Mouse (Mus musculus) colon, adult 2 months (tissue): ENCODE results near the gene Rfng. TPM values are rescaled to one million over a fixed set of nuclear protein-coding genes. Genes with fewer than 3 reads are reported as not detected.

Experiments used
- polyA plus RNA-seq: library from polyadenylated mRNA; depleted of rRNA; stranded (reverse); fragments of >200 nt; gene quantifications from 2 replicates; pipeline ENCODE4 v1.2.3, GENCODE M21; 2012; rRNA removed

Rfng gene
- polyA plus RNA-seq, result 61.7 and 67.2 TPM in 2 replicates

GRCm38 (mm10) chr11:120784064-120784791, at the start of gene Rfng, which contains the start of gene Gps1:
Gene Rfng (minus strand): TSS chr11:120784207.
Gene Gps1 (plus strand): TSS chr11:120784272.

GRCm38 (mm10) chr11:120823956-120824786, 40.2 kb upstream of the Rfng start, which contains the start of gene Fasn:
Gene Fasn (minus strand): TSS chr11:120824547.

GRCm38 (mm10) chr11:120795756-120796613, 12.0 kb upstream of the Rfng start, which contains the start of gene Dus1l:
Gene Dus1l (minus strand): TSS chr11:120796403.

GRCm38 (mm10) chr11:120762672-120763041, 21.4 kb downstream of the Rfng start, which contains the start of gene Hmga1b:
Gene Hmga1b (plus strand): TSS chr11:120762794.

GRCm38 (mm10) chr11:120731858-120732680, 51.9 kb downstream of the Rfng start, which contains the start of gene Cbr2:
Gene Cbr2 (minus strand): TSS chr11:120732114.

Other genes starting within 250 kb of the Rfng start
- gene Mcrip1, start 234.5 kb downstream of the Rfng start, polyA plus RNA-seq, result 51.3 and 59.4 TPM in 2 replicates
- gene Ppp1r27, start 233.1 kb downstream of the Rfng start, polyA plus RNA-seq, result 0.22 TPM in 1 of 2 replicates, not detected in the other
- 238 and 254 TPM in 2 replicates for gene P4hb, start 211.0 kb downstream of the Rfng start, polyA plus RNA-seq
- gene Arhgdia, start 202.6 kb downstream of the Rfng start, polyA plus RNA-seq, result 643 and 823 TPM in 2 replicates
- 25.4 and 31.6 TPM in 2 replicates for gene Alyref, start 185.8 kb downstream of the Rfng start, polyA plus RNA-seq
- gene Anapc11, start 185.8 kb downstream of the Rfng start, polyA plus RNA-seq, result 119 and 133 TPM in 2 replicates
- gene Npb, start 175.7 kb downstream of the Rfng start, polyA plus RNA-seq, result 5.5 and 6.3 TPM in 2 replicates
- 325 and 389 TPM in 2 replicates for gene Pcyt2, start 166.3 kb downstream of the Rfng start, polyA plus RNA-seq
- 109 and 125 TPM in 2 replicates for gene Sirt7, start 159.0 kb downstream of the Rfng start, polyA plus RNA-seq
- 32.4 and 38.3 TPM in 2 replicates for gene Mafg, start 150.6 kb downstream of the Rfng start, polyA plus RNA-seq
- 30.3 and 39.3 TPM in 2 replicates for gene Pycr1, start 140.4 kb downstream of the Rfng start, polyA plus RNA-seq
- 0.13 and 0.42 TPM in 2 replicates for gene Myadml2, start 136.0 kb downstream of the Rfng start, polyA plus RNA-seq
- gene Notum, start 123.0 kb downstream of the Rfng start, polyA plus RNA-seq, result 0.80 and 0.83 TPM in 2 replicates
- 93.2 and 102 TPM in 2 replicates for gene Aspscr1, start 111.2 kb downstream of the Rfng start, polyA plus RNA-seq
- gene Cenpx, start 70.5 kb downstream of the Rfng start, polyA plus RNA-seq, result 73.6 and 85.1 TPM in 2 replicates
- gene Lrrc45, start 70.3 kb downstream of the Rfng start, polyA plus RNA-seq, result 39.0 and 42.1 TPM in 2 replicates
- gene Rac3, start 62.7 kb downstream of the Rfng start, polyA plus RNA-seq, result 18.7 and 26.9 TPM in 2 replicates
- 198 and 220 TPM in 2 replicates for gene Dcxr, start 56.9 kb downstream of the Rfng start, polyA plus RNA-seq
- gene Cbr2, start 52.1 kb downstream of the Rfng start, polyA plus RNA-seq, result 100 and 126 TPM in 2 replicates
- gene Hmga1b, start 21.4 kb downstream of the Rfng start, polyA plus RNA-seq, result 1.5 and 3.1 TPM in 2 replicates
- gene Gps1, start 65 bp upstream of the Rfng start, polyA plus RNA-seq, result 119 and 127 TPM in 2 replicates
- gene Dus1l, start 12.2 kb upstream of the Rfng start, polyA plus RNA-seq, result 36.2 and 39.8 TPM in 2 replicates
- 355 and 470 TPM in 2 replicates for gene Fasn, start 40.3 kb upstream of the Rfng start, polyA plus RNA-seq
- 1.3 and 1.5 TPM in 2 replicates for gene Ccdc57, start 148.7 kb upstream of the Rfng start, polyA plus RNA-seq
- 14.8 and 25.6 TPM in 2 replicates for gene Slc16a3, start 164.3 kb upstream of the Rfng start, polyA plus RNA-seq
- gene Csnk1d, start 207.1 kb upstream of the Rfng start, polyA plus RNA-seq, result 67.9 and 71.9 TPM in 2 replicates